Mouse (Mus musculus) mesoderm, embryonic 11.5 days (tissue): ENCODE measurements at regions not wholly inside any gene's neighbourhood (a gene's known extent, or its start where the extent isn't known, plus 50 kb on each side); places are given as distances from the start of the nearest gene placed in this dataset.
A peak's percentile ranks its signal among the peaks of the same experiment; 100 is the strongest.
"Not testable (repeated sequence)": the region's sequence is repeated elsewhere in the genome, so short reads cannot be mapped to it uniquely, and the experiment has no call there.

Source experiments
- DNase-seq: peaks from one replicate; pipeline ENCODE4 v3.0.0-alpha.2; 2012; ENCODE audit warnings: low read depth, low spot score

DNA sequence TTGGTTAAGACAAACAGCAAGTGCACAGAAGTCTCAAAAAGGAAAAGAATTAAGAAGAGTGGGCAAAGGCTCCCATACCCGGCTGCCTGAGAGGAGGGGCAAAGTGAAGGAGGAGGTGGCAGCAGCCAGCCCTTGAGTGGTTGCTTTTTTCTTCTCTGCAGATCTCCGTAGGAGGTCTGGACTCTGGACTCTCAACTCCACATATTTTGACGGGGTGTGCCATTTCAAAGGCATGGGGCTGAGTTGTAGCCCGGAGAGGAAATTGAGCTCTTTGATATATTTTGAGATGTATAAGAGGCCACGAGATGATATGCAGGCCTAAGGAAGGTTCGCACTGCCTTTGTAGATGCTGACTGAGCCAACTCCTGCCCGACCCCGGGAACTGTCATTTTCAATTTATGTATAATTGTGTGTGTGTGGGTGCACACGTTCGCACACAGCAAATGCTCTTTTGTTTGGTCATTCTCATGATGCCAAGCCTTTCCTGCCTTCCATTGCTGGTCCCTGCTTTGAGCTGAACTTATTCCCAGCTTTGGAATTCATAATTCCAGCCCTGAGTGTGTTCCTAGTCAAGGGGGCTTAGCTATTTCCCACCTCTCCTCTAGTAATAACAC, 56.4 kb downstream of the Cxcr4 start:
- peak; percentile 16 for DNase-seq

- peak; percentile 58 for DNase-seq
Measured at GRCm38 (mm10) chr1:128532632-128533031, 59.5 kb downstream of the Cxcr4 start.

- DNase-seq: no peak
Measured at GRCm38 (mm10) chr1:128529808-128530545, 62.1 kb downstream of the Cxcr4 start.

- no peak for DNase-seq
Measured at GRCm38 (mm10) chr1:128519234-128519633, 72.9 kb downstream of the Cxcr4 start.

GRCm38 (mm10) chr1:128518514-128518913, 73.6 kb downstream of the Cxcr4 start:
- DNase-seq: no peak

GRCm38 (mm10) chr1:128517351-128517750, 74.7 kb downstream of the Cxcr4 start:
- DNase-seq: no peak

DNA sequence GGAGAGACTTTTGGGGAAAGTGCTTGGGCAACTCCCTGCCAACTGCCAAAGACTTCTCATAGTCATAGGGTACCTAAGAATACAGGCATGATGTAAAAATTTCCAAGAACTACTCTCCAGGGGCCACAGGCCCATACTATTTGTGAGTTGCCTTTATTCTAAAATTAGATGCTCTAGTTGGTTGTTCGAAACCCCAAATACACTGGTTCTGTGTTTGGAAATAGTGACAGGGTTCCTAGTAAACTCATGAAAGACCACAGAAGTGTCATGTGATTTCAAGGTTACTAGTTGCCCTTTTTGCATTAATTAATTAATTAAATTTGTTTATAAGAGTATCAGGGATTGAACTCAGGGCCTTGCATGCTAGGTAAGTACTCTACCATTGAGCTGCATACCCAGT, 77.8 kb downstream of the Cxcr4 start:
- DNase-seq: no peak

DNA sequence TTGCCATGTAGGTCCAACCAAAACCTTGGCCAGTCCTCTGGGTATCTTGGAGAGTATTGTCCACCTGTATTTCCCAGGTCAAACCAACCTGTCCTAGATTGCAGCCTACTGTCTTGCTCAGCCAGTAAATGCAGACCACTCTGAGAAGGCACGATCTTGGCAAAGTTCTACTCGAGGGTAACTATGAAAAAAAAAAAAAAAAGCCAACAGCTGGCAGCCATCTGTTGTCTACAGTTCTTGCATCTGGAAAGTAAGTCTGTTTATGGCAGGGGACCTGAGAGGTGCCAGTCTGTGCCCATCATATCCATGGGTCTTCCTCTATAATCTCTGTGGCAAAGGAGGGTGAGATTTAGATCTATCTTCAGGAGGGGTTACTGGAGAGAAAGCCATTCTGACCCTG, 78.2 kb downstream of the Cxcr4 start:
- DNase-seq: no peak

DNA sequence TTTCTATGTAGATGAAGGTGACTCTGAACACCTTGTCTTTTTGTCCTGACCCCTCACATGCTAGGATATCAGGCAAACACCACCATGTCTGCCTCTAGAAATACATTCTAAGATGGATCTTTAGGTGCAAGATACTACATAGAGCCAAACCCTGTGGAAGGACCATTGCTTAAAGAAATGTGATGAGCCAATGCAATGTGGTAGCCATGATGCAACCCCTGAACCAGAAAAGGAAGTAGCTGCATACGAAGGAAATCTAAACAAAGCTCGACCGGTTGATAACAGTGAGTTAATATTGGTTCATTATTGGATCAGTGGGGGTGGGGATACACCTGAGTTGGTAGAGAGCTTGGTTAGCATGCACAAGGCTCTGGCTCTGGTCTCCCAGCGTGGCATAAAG, 78.9 kb downstream of the Cxcr4 start:
- no peak for DNase-seq

DNA sequence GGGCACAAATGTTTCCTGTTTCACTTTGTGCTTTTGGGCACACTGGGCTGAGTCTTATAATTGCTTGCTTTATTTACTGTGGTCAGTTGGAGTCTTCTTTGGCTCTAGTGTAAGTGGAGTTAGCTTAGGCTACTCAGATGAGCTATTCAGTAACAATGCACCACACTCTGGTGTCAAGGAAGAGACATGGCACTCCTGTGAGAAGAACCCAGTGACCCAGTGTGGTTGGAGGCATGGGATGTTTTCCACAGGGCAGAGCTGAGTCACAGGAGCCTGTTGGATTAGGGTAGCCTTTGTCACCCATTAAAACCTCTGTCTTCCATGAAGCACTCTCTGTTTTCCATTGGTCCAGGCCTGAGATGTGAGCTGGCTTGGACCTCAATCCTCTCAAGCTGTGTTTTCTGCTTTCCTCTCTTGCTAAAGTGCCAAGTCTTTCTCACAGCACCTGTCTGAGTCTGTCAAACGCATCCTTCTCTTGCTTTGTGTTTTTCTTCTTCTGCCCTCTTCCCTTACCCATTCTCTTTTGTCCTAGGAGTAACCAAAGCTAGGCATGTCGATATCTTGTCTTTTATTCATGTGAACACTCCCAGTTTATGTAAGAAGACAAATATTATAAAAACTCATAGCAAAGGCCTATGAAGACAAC, 83.2 kb downstream of the Cxcr4 start:
- no peak for DNase-seq

- no peak for DNase-seq
Measured at GRCm38 (mm10) chr1:128506551-128507313, 85.4 kb downstream of the Cxcr4 start.

DNA sequence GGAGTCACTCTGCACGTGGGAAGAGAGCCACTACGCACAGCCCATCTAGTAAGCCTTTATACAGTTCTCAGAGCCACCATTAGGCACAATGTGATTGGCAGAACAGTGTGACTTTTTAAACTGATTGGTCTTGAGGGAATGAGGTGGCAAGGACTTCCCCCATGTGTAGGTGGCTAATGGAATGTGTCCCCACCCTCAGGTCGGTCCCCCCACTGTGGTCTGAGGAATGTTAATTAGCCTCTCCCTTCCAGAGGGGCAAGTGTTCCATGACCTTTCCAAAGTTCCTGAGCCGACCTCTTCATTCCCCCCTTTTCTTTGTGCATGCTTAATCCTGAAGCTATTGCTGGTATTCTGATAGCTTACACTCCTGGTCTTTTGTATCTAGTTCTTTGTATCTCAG, 87.2 kb upstream of the Dars start:
- no peak for DNase-seq

- DNase-seq: peak; percentile 4
Measured at GRCm38 (mm10) chr1:128498042-128498772, 81.0 kb upstream of the Dars start.

DNA sequence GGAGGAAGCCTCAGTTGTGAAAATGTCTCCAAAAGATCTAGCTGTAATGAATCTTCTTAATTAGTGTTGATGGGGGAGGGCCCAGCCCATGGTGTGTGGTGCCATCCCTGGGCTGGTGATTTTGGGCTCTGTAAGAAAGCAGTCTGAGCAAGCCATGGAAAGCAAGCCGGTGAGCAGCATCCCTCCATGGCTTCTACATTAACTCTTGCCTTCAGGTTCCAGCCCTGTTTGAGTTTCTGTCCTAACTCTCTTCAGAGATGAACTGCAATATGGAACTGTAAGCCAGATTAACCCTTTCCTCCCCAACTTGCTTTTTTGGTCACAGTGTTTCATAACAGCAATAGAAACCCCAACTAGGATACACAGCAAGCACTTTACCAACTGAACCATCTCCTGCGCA, 75.1 kb upstream of the Dars start:
- DNase-seq: no peak

DNA sequence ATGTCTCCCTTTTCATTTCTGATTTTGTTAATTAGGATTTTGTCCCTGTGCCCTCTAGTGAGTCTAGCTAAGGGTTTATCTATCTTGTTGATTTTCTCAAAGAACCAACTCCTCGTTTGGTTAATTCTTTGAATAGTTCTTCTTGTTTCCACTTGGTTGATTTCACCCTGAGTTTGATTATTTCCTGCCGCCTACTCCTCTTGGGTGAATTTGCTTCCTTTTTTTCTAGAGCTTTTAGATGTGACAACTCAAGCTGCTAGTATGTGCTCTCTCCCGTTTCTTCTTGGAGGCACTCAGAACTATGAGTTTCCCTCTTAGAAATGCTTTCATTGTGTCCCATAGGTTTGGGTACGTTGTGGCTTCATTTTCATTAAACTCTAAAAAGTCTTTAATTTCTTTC, 70.0 kb upstream of the Dars start:
- not testable (repeated sequence) for DNase-seq

- DNase-seq: no peak
Measured at GRCm38 (mm10) chr1:128478376-128478775, 61.2 kb upstream of the Dars start.

GRCm38 (mm10) chr1:128477653-128478052, 60.5 kb upstream of the Dars start:
- DNase-seq: no peak

GRCm38 (mm10) chr1:128472713-128473230, 55.6 kb upstream of the Dars start:
- DNase-seq: no peak

DNA sequence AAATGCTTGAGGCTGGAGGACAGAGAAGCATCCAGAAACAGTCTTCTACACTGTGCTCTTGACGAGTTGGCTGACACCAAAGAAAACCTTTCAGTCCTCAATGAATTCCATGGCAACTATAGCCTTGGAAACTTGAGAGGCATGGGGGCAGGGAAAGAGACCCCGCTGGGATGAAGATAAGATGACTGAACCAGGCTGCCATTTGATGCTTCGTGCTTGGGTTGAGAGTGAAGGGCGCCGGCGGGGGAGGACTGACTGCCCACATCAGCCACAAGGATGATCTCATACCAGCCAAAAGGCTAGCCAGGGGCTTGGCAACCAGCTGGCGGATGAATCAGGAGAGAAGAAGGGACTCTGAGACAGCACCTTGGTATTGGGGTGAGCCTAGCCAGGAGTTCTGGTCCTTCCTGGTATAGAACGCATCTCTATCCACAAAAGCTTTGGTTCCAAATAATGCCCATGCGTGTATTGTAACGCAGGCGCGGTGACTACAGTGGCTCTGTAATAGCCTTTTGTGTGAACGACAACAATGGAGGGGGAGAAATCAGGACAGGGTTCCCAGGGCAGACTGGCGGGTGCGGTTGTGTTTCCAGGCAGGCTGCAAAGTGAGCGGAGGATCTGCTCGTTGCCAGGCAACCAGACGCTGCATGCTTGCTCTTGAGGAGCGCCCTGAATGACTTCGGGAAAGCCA, 55.0 kb upstream of the Dars start:
- peak; percentile 90 for DNase-seq

GRCm38 (mm10) chr1:128470786-128471185, 53.6 kb upstream of the Dars start:
- no peak for DNase-seq

GRCm38 (mm10) chr1:128469054-128469453, 51.9 kb upstream of the Dars start:
- DNase-seq: no peak
